Mouse (Mus musculus): Measurements from ENCODE around the gene Tesmin.

- TF ChIP-seq CTCF (IDR thresholded peaks at IDR 0.05; ENCODE audit: borderline replicate concordance, insufficient read depth, low read depth, low read length) = no peak
- TF ChIP-seq POLR2A (IDR thresholded peaks at IDR 0.05; ENCODE audit: borderline replicate concordance, insufficient read depth, low read length) = no peak
Observed at GRCm38 (mm10) chr19:3450714-3451113, 62.1 kb downstream of the Tesmin start.
